Mouse (Mus musculus) urinary bladder, postnatal 36 days (tissue): ENCODE data around the gene Simc1.
A peak's percentile ranks its signal among the peaks of the same experiment; 100 is the strongest.

ENCODE experiments used
- DNase-seq, 2 experiments: peaks; one replicate each; pipeline ENCODE4 v3.0.0; 2022; ENCODE audit warnings: low spot score in 2 of 2, mixed read lengths in 1 of 2

The Simc1 gene

DNA sequence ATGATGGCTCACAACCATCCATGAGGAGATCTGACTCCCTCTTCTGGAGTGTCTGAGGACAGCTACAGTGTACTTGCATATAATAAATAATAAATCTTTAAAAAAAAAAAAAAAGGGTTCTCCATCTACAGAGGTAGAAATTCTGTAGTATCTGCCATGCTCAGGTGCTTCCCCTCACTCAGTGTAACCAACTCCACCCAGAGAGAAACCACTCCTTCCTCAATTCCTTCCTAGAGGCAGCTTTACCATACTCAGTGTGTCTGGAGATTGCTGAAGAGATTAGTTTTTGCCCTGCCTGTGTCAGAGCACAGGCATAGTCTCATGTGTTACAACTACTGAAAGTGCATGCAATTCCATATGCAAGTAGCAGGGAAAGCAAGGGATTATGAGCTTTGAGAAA is 28.6 kb downstream of the Simc1 start:
- DNase-seq, result no peak

GRCm38 (mm10) chr13:54548036-54548435 is 44.5 kb downstream of the Simc1 start:
- DNase-seq, result no peak

DNA sequence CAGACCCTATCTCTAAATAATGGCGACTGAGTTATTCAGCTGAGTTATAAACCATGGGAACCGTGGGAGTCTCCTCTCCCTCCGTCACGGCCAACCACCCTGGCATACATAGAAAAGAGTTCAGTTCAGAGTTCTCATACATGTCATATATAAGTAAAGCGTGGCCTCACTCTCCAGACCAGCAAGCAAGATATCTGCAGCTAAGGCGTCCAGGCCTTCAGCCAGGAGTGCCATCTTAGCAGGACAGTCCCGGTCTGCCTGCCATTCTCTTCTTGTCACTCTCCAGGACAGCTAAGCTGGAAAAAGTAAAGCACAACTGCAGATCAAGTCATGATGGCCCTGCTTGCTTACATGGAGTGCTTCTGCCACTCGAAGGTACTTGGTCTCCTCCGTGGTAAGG is 52.6 kb downstream of the Simc1 start:
- no peak for DNase-seq

- DNase-seq, result peak in 1 of 2 experiments; percentile 53
Measured at GRCm38 (mm10) chr13:54556796-54557195, 53.2 kb downstream of the Simc1 start.

DNA sequence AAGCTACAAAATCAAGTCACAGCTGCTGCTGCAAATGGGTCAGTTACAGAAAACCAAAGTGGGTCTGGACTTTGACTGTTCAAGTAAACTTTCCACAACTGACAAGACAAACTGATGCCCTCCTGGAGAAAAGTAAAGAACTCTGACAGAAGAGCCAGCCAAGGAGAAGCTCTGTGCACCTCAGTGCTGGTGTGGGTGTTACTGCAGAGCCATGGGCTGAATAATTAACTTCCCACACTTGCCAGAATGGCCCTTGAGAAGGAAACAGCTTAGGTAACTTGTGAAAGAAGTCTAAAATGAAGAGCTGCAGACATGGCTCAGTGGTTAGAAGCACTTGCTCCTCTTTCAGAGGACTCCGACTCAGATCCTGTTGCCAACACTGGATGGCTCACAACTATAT is 54.1 kb downstream of the Simc1 start:
- no peak for DNase-seq

DNA sequence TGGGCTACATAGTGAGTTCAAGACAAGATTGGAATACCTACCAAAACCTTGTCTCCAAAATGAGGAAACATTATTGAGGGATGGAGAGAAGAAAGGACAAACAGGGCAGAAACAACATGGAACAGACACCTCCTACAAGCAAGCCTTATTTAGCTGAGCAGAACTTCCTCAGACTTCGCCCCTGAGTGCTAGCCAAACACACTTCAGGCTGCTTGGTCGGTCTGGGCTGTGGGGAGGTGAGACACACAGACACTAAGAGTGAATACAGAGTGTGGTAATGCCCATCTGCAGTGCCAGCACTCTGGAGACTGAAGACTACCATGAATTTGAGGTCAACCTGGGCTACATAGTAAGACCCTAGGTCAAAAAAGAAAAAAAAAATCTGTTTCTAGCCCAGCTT is 56.1 kb downstream of the Simc1 start:
- DNase-seq, result no peak

GRCm38 (mm10) chr13:54560608-54561007 is 57.0 kb downstream of the Simc1 start:
- DNase-seq, result no peak

DNA sequence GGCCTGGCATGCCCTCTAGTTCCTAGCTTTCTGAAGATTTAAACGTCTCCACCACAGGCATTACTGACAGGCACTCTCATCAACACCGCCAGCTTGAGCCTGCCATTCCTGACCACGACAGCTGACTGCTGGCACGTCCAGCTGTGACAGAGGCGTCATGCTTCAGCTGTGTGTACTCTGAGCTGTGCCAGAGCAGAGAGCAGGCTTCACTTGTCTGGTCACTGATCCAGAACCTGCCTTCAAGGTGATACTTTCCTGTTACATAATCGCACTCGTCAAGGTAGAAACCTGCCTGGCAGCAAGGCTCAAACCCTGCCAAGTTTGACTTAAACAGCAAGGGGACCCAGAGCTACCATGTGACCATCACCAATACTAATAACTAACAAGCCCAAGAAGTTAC is 59.0 kb downstream of the Simc1 start:
- DNase-seq, result no peak

DNA sequence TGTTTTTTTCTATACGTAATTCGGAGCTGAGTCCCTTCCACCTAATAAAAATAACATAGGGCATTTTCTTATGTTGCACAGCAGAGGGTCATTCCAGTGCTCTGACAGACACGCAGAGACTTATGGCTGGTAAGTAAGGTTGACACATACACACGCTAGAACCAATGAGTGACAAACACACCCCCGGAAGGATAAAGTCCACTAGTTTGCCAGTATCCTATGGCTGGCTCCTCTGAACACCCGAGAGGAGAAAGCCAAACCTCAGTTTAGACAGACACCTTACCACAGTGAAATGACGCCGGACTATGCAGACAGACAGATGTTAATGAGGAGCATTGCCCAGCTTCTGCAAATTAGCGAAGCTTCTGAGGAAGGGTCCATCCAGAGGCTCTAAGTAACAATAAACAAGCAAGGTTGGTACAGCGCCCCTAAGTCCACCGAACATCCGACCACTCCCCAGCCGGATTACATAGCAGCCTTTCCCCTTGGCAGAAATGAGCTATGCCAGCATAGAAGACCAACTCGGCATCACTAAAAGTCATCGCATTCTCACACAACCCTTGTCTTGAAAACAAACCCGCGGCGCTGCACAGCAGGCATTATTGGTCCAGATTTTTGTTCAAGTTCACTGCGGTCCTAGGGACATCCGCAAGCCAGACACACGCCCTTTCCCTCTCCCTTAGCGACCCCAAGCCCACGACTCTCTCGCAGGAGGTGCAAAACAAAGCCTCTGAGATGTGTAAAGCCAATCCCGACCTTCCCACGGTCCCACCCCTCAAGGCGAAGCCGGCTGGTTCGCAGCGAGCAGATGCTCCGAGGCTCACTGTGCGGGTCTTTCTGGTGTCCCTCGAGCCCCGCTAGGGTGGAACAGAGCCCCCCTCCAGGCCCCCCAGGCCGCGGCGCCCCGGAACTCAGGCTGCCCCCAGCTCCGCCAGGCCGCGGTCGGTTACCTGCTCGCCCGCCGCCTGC is 60.9 kb downstream of the Simc1 start:
- DNase-seq, result no peak

- peak; percentile 93 to 95 for DNase-seq
Measured at GRCm38 (mm10) chr13:54565201-54565581, 61.6 kb downstream of the Simc1 start, which contains the start of gene 4833439L19Rik. Gene 4833439L19Rik, minus strand, starts transcription at chr13:54565435.

DNA sequence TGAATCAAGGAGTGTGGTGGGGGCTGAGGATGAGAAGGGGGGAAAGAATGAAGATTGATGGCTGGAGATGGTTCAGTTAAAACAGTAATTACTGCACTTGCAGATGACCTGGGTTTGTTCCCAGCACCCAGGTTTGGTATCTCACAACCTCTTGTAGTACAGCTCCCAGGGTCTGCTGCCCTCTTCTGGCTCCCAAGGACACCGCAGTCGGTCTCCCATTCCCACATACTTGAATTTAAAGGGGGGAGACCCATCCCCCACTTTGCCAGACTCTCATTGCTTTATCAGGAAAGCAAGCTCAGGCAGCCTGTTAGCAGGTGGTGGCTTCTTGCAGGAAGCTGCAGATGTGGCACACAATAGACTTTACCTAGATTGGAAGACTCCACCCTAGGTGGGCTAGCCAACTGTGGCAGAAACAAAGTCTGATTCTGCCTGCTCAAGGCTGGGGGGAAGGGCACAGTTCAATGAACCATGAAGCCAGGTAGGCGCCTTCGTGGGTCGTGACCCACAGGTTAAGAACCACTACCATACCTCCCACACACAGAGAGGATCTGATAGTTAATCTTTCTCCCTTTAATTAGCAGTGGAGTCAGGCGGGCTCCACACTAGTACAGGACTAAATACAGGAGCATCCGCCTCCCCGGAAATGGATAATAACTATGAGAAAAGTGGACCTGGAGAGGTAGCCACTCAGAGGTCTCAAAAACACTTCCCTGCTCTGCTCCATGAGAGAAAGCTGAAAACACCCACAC is 62.2 kb downstream of the Simc1 start:
- DNase-seq, result peak; percentile 20 to 36

GRCm38 (mm10) chr13:54568380-54568779 is 64.8 kb downstream of the Simc1 start:
- DNase-seq, result no peak

- DNase-seq, result no peak
Measured at GRCm38 (mm10) chr13:54569282-54569681, 65.7 kb downstream of the Simc1 start.

DNA sequence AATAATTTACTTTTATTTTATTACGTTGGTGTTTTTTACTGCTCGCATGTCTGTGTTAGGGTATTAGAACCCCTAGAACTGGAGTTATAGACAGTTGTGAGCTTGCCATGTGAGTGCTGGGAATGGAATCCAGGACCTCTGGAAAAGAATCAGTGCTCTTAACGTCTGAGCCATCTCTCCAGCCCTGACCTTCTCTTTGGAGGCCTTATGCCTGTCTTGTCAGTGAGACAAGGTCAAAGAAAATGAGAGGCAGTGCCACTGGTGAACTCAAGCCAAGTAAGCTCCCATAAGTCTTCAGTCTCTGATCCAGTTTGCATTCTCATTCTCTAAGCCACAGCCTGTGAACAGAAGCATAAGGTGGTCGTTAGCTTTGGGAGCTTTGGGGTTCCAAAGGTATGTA is 67.2 kb downstream of the Simc1 start:
- no peak for DNase-seq

- DNase-seq, result no peak
Measured at GRCm38 (mm10) chr13:54571637-54572036, 68.1 kb downstream of the Simc1 start.

- no peak for DNase-seq
Measured at GRCm38 (mm10) chr13:54572621-54573020, 69.0 kb downstream of the Simc1 start.

DNA sequence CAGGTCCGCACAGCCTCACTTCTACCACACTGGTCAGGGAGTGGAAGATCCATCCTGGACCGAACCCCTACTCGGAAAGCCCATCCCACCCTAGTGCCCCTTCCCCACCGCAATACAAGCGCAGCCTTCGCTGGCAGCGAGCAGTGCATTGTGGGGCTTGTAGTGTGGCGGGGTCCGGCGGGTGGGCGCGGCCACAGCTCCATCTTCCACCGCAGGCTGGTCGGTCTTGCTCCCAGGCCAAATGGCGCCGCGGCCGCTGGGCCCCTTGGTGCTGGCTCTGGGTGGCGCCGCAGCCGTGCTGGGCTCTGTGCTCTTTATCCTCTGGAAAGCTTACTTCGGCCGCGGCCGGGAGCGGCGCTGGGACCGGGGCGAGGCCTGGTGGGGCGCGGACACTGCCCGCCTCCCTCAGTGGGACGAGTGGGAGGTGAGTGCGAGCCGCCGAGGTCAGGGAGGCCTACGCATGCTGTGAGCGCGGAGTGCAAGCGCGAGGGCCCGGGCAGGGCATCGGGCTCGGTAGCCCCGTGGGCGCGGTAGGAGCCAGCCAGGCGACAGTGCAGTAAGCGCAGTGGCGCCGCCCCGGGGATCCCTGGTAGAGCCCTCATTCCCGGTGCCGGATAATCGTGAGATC is 71.4 kb downstream of the Simc1 start, which contains the start of gene Arl10:
Arl10 (plus strand) TSS at position 162 of the 628 bp plus-strand sequence.
- peak; percentile 65 to 78 for DNase-seq

GRCm38 (mm10) chr13:54575489-54575888 is 71.9 kb downstream of the Simc1 start:
- peak in 1 of 2 experiments; percentile 22 for DNase-seq

- no peak for DNase-seq
Measured at GRCm38 (mm10) chr13:54577652-54578507, 74.3 kb downstream of the Simc1 start.

DNA sequence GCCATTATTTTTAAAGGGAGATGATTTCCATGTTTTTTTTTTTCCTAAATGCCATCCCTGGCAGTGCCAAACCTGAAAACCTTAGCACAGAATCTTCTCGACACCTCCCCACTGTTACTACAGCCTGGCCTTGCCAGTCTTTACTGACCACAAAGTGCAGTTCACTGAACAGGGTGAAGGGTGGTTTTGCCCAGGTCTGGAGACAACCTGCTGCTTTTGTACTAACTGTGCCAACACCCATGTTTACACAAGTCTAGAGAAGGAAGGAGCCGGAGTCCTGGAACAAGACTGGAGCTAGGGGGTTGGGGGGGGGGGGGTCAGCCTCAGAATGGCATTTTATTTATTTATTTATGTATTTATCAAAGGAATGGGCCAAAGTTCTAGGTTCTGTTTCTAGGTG is 77.8 kb downstream of the Simc1 start:
- DNase-seq, result peak in 1 of 2 experiments; percentile 31

- DNase-seq, result no peak
Measured at GRCm38 (mm10) chr13:54582126-54582525, 78.5 kb downstream of the Simc1 start.
